Mouse (Mus musculus) bone marrow macrophage, adult 2 months (primary cell): ENCODE measurements around the gene Olfr1394.

Experiments
- CTCF ChIP-seq: IDR thresholded peaks from 2 replicates; pipeline ENCODE4 v1.5.1; 2012; ENCODE audit warnings: low read depth, mild to moderate bottlenecking, low read length, moderate library complexity
- POLR2A ChIP-seq: IDR thresholded peaks from 2 replicates; pipeline ENCODE4 v1.6.1; 2012; ENCODE audit warnings: mild to moderate bottlenecking, low read depth, low read length, borderline replicate concordance

- TF ChIP-seq POLR2A (no peak), CTCF (no peak)
Observed at GRCm38 (mm10) chr11:49183172-49183571, 29.0 kb downstream of the Olfr1394 start.
